Mouse (Mus musculus) duodenum, adult 2 months (tissue): ENCODE measurements around the gene Zmat5. TPM values are rescaled to one million over a fixed set of nuclear protein-coding genes. Genes with fewer than 3 reads are reported as not detected.

ENCODE experiments used
- polyA plus RNA-seq: library from polyadenylated mRNA; depleted of rRNA; stranded (reverse); fragments of >200 nt; gene quantifications from 2 replicates; pipeline ENCODE4 v1.2.3, GENCODE M21; 2012; ENCODE audit warnings: low replicate concordance; rRNA removed

Zmat5 gene
- 39.5 and 69.7 TPM in 2 replicates for polyA plus RNA-seq

GRCm38 (mm10) chr11:4704072-4704964 is at the start of gene Zmat5, which contains the start of gene Uqcr10:
Zmat5 (plus strand) TSS chr11:4704678.
Uqcr10 (minus strand) TSS chr11:4704342.

GRCm38 (mm10) chr11:4746733-4747132 is 42.3 kb downstream of the Zmat5 start, which contains the start of gene Cabp7:
Cabp7 (minus strand) TSS chr11:4746778.

Other genes starting within 250 kb of the Zmat5 start
- 11.4 and 14.5 TPM in 2 replicates for gene Mtmr3, start 109.8 kb upstream of the Zmat5 start, polyA plus RNA-seq
- not detected in 2 replicates for gene Gm11032, start 84.6 kb upstream of the Zmat5 start, polyA plus RNA-seq
- 8.0 and 8.9 TPM in 2 replicates for gene Ascc2, start 66.9 kb upstream of the Zmat5 start, polyA plus RNA-seq
- gene Uqcr10, start 336 bp upstream of the Zmat5 start, polyA plus RNA-seq: 1,082 and 1,119 TPM in 2 replicates
- 0.05 TPM in 1 of 2 replicates, not detected in the other for gene Cabp7, start 42.1 kb downstream of the Zmat5 start, polyA plus RNA-seq
- 31.9 and 48.6 TPM in 2 replicates for gene Nf2, start 144.9 kb downstream of the Zmat5 start, polyA plus RNA-seq
- 27.8 and 38.4 TPM in 2 replicates for gene Nipsnap1, start 169.3 kb downstream of the Zmat5 start, polyA plus RNA-seq
- 6.8 and 7.5 TPM in 2 replicates for gene Thoc5, start 190.6 kb downstream of the Zmat5 start, polyA plus RNA-seq
- 0.12 and 0.39 TPM in 2 replicates for gene Nefh, start 243.4 kb downstream of the Zmat5 start, polyA plus RNA-seq